Mouse (Mus musculus): ENCODE measurements around the gene S1pr2.

DNA sequence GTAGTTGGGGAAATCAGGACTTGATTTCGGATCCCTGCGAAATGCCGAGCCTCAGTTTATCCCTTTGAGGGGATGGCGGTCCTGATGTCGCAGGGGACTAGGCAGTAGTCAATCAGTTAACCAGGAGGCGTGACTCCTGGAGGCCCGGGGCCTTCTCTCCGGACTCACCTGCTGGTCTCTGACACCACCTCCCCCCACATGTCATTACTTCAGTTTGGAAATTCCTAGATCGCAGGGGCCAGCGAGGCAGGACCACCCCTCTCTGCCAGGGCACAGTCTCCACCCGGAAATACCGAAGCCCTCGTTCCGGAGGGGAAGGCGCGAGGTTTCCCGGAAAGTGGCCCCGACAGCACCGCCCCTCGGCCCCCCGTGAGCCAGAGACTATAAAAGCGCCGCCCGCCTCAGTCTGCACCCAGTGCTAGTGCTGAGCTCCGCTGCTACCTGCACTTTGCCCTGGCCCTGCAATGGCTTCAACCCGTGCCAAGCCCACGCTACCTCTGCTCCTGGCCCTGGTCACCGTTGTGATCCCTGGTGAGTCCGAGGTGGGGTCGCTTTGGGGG, 39.1 kb upstream of the S1pr2 start, which contains the start of gene Icam1:
- TF ChIP-seq CTCF (IDR thresholded peaks at IDR 0.05; ENCODE audit: low read depth) (no peak), EP300 (IDR thresholded peaks at IDR 0.05; ENCODE audit: low read depth) (no peak)

Measured in liver, embryonic 14.5 days (tissue).